Mouse (Mus musculus) lung, adult 2 months (tissue): ENCODE measurements around the gene Pnmt.

ENCODE experiments used
- CTCF ChIP-seq: fragments of 200-500 bp; IDR thresholded peaks from 2 replicates; pipeline ENCODE4 v1.5.1; 2011; ENCODE audit warnings: mild to moderate bottlenecking, low read length, control low read depth; ENCODE audit not compliant: insufficient read depth
- POLR2A ChIP-seq: fragments of 200-500 bp; IDR thresholded peaks from 2 replicates; pipeline ENCODE4 v1.6.1; 2011; ENCODE audit warnings: low read depth, mild to moderate bottlenecking, control low read depth, low read length, borderline replicate concordance; ENCODE audit errors: extremely low read depth

GRCm38 (mm10) chr11:98395041-98395440, 8.8 kb downstream of the Pnmt start:
- TF ChIP-seq POLR2A (no peak), CTCF (no peak)
